Mouse (Mus musculus) thymus, adult 2 months (tissue): Measurements from ENCODE around the gene Cacnb2. TPM values are rescaled to one million over a fixed set of nuclear protein-coding genes. Genes with fewer than 3 reads are reported as not detected.

Experiments used
- DNase-seq: peaks from one replicate; pipeline ENCODE4 v3.0.0; 2021
- H3K27ac ChIP-seq: fragments of 200-500 bp; 2 replicates; pipeline ENCODE4 v1.5.1; 2012; ENCODE audit warnings: low read length, control low read depth; ENCODE audit not compliant: control insufficient read depth, insufficient read depth
- H3K27me3 ChIP-seq: fragments of 200-500 bp; 2 replicates; pipeline ENCODE4 v1.6.1; 2012; ENCODE audit warnings: mild to moderate bottlenecking, low read length, moderate library complexity, mixed read lengths; ENCODE audit not compliant: control insufficient read depth, insufficient read depth
- H3K36me3 ChIP-seq: fragments of 200-500 bp; 2 replicates; pipeline ENCODE4 v1.6.1; 2012; ENCODE audit warnings: mild to moderate bottlenecking, low read length, moderate library complexity; ENCODE audit not compliant: control insufficient read depth, insufficient read depth
- H3K4me1 ChIP-seq: fragments of 200-500 bp; replicated peaks from 2 replicates; pipeline ENCODE4 v1.6.1; 2012; ENCODE audit warnings: low read length; ENCODE audit not compliant: control insufficient read depth, insufficient read depth
- H3K4me3 ChIP-seq: fragments of 200-500 bp; 2 replicates; pipeline ENCODE4 v1.5.1; 2012; ENCODE audit warnings: mild to moderate bottlenecking, low read length, control low read depth, moderate library complexity; ENCODE audit not compliant: control insufficient read depth, insufficient read depth
- CTCF ChIP-seq: fragments of 200-500 bp; IDR thresholded peaks from 2 replicates; pipeline ENCODE4 v1.5.1; 2012; ENCODE audit warnings: mild to moderate bottlenecking, control low read depth, low read length, moderate library complexity, borderline replicate concordance; ENCODE audit not compliant: control insufficient read depth, poor library complexity, insufficient read depth; ENCODE audit errors: extremely low read depth
- POLR2A ChIP-seq: fragments of 200-500 bp; IDR thresholded peaks from 2 replicates; pipeline ENCODE4 v1.6.1; 2012; ENCODE audit warnings: mild to moderate bottlenecking, low read length, control low read depth, moderate library complexity; ENCODE audit not compliant: control insufficient read depth, poor library complexity, insufficient read depth; ENCODE audit errors: extremely low read depth
- WGBS: fragments of 180-500 bp; shearing (Covaris S2); methylation state at CpG from one replicate; pipeline ENCODE4 v1.1.7; 2018; 5-methylcytosine and 5-hydroxymethylcytosine counted together
- polyA plus RNA-seq: library from polyadenylated mRNA; depleted of rRNA; stranded (reverse); fragments of >200 nt; gene quantifications from 2 replicates; pipeline ENCODE4 v1.2.3, GENCODE M21; 2012

Gene Cacnb2
- polyA plus RNA-seq, 1 experiment = 1.6 TPM

DNA sequence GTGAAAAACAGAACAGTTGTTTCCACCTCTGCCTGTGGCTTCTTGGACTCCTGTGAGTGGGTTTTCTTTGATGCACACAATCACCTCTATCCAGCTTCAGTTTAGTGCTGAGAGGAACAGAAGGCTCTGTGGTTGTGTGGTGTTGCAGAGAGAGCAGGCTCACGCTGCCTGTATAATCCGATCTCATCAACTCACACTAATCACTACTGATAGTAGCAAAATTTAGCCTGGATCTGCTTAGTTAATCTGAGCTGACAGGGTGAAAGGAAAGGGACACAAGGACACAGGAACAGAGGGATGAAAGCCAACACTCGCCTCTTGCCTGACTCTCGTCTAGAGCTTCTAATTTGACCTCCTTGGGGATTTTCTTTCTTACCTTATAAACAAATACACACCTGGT lies 160.0 kb downstream of the Cacnb2 start:
- no peaks in the 10 kb centered on the region for H3K36me3 ChIP-seq
- no peaks in the 10 kb centered on the region for H3K27me3 ChIP-seq
- DNase-seq = no peak
- 90% methylated on average over 4 of the region's 4 CpGs for WGBS
- TF ChIP-seq POLR2A = no peak
- no peak for TF ChIP-seq CTCF
- H3K27ac ChIP-seq = no peak overlapping the region
- no peak overlapping the region for H3K4me3 ChIP-seq
- no peaks in the 10 kb centered on the region for H3K4me1 ChIP-seq

DNA sequence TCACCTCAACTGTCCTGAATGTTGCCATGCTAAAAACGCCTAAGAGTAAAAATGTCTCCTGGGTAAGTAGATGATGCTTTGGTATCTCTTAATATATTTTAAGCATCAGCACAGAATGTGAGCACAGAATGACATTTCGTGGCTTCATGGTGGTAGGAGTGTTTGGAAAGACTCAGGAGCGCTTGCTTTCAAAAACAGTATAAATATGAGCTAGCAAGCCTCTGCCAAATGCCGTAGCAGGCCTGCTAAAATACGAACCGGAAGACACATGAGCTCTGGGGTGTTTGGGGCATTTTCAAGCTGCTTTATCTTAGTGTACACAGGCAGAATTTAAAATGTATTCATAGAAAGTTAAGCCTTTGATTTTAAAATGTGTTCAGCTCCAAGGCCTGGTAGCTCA lies 161.0 kb downstream of the Cacnb2 start:
- Histone ChIP-seq H3K27ac (no peak overlapping the region), H3K36me3 (no peaks in the 10 kb centered on the region), H3K4me1 (no peaks in the 10 kb centered on the region), H3K4me3 (no peak overlapping the region), H3K27me3 (no peaks in the 10 kb centered on the region)
- DNase-seq = no peak
- 92% methylated on average over 6 of the region's 6 CpGs for WGBS
- TF ChIP-seq POLR2A = no peak
- no peak for TF ChIP-seq CTCF

DNA sequence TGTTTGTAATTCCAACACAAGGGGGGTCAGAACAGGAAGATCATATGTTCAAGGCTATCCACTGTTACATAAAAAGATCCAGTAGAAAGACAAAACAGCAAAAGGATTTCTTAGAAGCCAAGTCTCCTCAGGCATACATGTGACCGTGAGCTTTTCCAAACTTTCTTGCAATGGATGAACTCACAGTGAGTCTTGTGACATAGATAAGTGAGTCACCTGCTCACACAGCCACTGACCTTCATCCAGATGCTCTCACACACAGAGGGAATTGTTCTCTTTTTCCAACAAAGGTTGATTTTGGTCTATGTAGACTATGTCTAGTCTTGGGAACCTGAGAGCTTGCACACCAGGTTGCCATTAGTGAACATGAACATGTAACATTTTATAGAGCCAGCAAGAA lies 166.6 kb downstream of the Cacnb2 start:
- no peak for DNase-seq
- no peak overlapping the region for H3K27ac ChIP-seq
- H3K36me3 ChIP-seq = no peaks in the 10 kb centered on the region
- no peak overlapping the region for H3K4me3 ChIP-seq
- H3K27me3 ChIP-seq = no peaks in the 10 kb centered on the region
- no peaks in the 10 kb centered on the region for H3K4me1 ChIP-seq
- WGBS = 98% methylated on average over 1 of the region's 1 CpGs
- TF ChIP-seq POLR2A (no peak), CTCF (no peak)

DNA sequence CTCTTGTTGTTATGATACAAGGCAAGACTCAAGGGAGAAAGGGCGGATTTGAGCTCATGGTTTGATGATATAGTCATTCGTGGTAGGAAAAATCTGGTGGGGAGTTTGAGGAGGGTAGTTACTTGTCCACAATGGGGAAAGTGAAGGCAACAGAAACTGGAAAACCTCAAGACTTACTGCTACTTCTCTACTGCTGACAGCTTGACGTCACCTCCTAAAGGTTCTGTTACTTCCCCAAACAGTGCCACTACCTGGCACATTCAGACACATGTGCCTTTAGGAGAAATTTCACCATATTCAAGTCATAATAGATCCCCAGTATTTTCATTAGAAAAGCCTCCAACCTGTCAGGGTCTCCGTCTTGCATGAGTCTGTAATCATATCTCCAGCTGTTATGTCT lies 167.7 kb downstream of the Cacnb2 start:
- H3K36me3 ChIP-seq = no peaks in the 10 kb centered on the region
- H3K27me3 ChIP-seq = no peaks in the 10 kb centered on the region
- no peak overlapping the region for H3K27ac ChIP-seq
- TF ChIP-seq POLR2A (no peak), CTCF (no peak)
- H3K4me1 ChIP-seq = no peaks in the 10 kb centered on the region
- 60% methylated on average over 4 of the region's 4 CpGs for WGBS
- no peak for DNase-seq
- no peak overlapping the region for H3K4me3 ChIP-seq

DNA sequence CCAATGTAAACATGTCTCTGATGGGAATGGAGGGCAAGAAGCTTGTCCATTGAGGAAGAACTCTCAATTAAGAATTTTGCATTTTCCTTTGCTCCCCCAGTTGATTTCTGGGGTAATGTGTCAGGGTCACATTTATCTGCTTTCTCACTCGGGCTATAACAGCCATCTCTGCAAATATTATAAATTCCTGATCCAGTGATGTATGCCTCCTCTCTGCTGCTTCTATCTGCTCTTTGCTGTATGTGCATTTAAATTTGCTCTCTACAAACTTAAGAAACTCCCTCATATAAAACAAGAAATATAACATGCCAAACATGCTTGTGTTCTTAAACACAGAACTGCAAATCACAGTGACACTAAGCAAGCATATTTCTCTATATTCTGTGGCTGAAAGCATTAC lies 171.5 kb downstream of the Cacnb2 start:
- H3K27me3 ChIP-seq = no peaks in the 10 kb centered on the region
- no peak overlapping the region for H3K27ac ChIP-seq
- 87% methylated on average over 1 of the region's 1 CpGs for WGBS
- no peak overlapping the region for H3K4me3 ChIP-seq
- TF ChIP-seq POLR2A (no peak), CTCF (no peak)
- H3K4me1 ChIP-seq = no peaks in the 10 kb centered on the region
- DNase-seq = no peak
- H3K36me3 ChIP-seq = no peaks in the 10 kb centered on the region

DNA sequence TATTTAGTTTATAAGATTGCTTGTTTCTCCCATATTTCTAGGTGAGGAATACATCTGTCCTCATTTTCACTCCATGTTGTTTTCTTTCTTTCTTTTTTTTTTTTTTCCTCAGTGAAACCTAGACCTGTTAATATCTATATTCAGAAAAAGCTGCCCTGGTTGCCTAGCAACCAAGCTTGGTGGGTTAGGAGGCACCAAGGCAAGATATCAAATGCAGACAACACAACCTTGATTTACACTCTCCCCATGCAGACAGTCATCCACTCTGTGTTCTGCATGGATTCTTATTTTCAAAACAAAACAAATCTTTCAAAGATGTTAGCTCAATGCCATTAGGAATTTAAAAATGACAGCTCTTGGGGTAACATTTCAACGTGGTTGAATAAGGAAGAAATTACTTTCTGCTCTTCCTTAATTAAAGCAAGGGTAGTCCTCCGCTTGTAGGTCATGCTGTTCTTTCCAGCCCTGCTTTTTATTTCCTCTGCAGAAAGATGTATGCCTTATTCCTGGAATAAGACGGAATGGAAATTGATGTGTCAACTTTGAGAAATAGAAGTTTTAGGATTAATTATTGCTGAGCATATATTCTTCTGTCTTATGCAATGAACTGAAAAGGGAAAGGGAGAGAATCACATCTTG lies 172.1 kb downstream of the Cacnb2 start:
- Histone ChIP-seq H3K4me1 (no peaks in the 10 kb centered on the region), H3K27ac (no peak overlapping the region), H3K27me3 (no peaks in the 10 kb centered on the region), H3K36me3 (no peaks in the 10 kb centered on the region), H3K4me3 (no peak overlapping the region)
- no peak for TF ChIP-seq POLR2A
- TF ChIP-seq CTCF = no peak
- WGBS = 83% methylated on average over 3 of the region's 3 CpGs
- no peak for DNase-seq

DNA sequence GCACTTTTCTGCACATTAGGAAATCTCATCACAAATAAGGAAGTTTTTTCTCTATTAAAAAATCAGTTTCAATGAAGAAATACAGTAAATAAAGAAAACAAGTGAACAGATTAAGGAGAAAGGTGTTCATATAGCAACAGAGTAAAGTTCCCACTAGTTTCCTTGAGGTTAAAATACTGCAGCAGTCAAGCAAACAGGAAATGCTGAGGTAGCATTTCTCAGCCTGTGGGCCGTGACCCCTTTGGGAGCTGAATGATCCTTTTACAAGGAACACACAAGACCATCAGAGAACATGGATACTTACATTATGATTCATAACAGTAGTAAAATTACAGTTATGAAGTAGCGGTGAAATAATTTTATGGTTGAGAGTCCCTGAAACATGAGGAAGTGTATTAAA lies 185.1 kb downstream of the Cacnb2 start:
- 92% methylated on average over 2 of the region's 2 CpGs for WGBS
- Histone ChIP-seq H3K4me3 (no peak overlapping the region), H3K27me3 (no peaks in the 10 kb centered on the region), H3K27ac (no peak overlapping the region), H3K4me1 (no peaks in the 10 kb centered on the region), H3K36me3 (no peaks in the 10 kb centered on the region)
- TF ChIP-seq CTCF (no peak), POLR2A (no peak)
- DNase-seq = no peak

DNA sequence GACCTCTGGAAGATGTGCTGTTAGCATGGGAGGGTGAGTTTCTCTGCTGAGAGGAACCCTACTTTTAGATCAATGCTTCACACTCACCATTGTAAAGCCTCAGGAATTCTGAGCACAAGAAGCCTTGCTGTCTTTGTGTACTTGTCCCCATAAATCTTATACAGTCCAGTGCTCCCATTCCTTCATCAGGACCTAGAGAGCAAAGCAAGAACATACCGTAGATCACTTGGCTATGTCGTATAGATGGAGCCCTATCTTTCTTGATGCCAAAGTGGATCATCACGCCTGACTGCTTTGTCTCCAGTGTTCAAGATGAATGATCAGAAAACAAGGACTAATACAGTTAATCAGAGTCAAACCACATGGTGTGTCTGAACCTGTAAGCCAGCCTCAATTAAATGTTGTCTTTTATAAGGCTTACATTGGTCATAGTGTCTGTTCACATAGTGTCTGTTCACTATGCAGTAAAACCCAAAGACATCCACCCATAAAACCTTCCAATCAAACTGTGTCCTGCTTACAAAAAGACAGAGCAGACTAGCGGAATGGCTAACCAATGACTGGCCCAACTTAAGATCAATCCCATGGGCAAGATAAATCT lies 198.7 kb downstream of the Cacnb2 start:
- H3K27me3 ChIP-seq = no peaks in the 10 kb centered on the region
- DNase-seq = no peak
- no peak for TF ChIP-seq CTCF
- no peak for TF ChIP-seq POLR2A
- no peaks in the 10 kb centered on the region for H3K36me3 ChIP-seq
- 97% methylated on average over 4 of the region's 4 CpGs for WGBS
- no peak overlapping the region for H3K27ac ChIP-seq
- H3K4me1 ChIP-seq = no peaks in the 10 kb centered on the region
- no peak overlapping the region for H3K4me3 ChIP-seq
